Mouse (Mus musculus) testis, postnatal 14 days (tissue): Measurements from ENCODE around the gene Rhog.

Experiments used
- DNase-seq: peaks from one replicate; pipeline ENCODE4 v3.0.0; 2021; ENCODE audit warnings: low spot score

Gene Rhog

GRCm38 (mm10) chr7:102222336-102222735 is 33.5 kb downstream of the Rhog start:
- DNase-seq = no peak

GRCm38 (mm10) chr7:102221899-102222298 is 34.0 kb downstream of the Rhog start:
- DNase-seq = no peak

GRCm38 (mm10) chr7:102211071-102211470 is 44.8 kb downstream of the Rhog start:
- no peak for DNase-seq

- DNase-seq = peak; percentile 98
These were observed 45.8 kb downstream of the Rhog start, which contains the start of the genes Nup98 and Pgap2 for GRCm38 (mm10) chr7:102209756-102210721. Nup98 (minus strand) TSS chr7:102210176. Pgap2 (plus strand) TSS chr7:102210208.

- no peak for DNase-seq
These were observed 47.0 kb downstream of the Rhog start for GRCm38 (mm10) chr7:102208806-102209363.

- no peak for DNase-seq
These were observed 50.2 kb downstream of the Rhog start for GRCm38 (mm10) chr7:102205646-102206045.

GRCm38 (mm10) chr7:102204296-102204857 is 51.5 kb downstream of the Rhog start:
- no peak for DNase-seq

DNA sequence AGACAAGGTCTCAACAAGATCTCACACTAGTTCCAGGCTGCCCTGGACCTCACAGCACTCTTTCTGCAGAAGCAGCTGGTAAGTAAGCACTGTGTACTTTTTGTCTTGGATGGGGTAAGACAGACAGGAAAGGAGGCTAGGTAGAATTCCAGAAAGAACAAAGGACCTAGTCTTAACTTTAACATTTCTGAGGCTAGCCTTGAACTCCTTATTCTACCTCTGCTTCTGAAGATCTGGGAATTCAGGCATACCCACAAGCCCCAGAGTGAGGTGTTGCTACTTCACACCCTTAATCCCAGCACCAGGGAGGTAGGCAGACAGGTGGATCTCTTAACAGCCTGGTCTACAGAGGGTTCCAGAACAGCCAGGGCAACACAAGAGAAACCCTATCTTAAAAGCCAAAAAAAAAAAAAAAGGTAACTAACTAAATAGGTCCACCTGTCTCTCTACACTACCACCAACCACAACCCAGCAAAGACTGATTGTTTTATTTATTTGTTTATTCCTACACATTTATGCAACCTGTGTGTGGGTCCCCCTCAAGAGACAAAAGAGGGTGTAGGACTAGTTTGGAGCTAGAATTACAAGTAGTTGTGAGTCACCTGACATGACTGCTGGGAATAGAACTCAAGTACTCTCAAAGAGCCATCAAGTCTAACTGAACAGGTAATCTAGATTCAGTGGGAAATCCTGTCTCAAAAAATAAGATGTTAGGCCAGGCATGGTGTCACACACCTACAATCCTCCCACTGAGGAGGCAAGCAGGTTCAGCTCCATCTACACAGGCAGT is 54.7 kb downstream of the Rhog start:
- no peak for DNase-seq

DNA sequence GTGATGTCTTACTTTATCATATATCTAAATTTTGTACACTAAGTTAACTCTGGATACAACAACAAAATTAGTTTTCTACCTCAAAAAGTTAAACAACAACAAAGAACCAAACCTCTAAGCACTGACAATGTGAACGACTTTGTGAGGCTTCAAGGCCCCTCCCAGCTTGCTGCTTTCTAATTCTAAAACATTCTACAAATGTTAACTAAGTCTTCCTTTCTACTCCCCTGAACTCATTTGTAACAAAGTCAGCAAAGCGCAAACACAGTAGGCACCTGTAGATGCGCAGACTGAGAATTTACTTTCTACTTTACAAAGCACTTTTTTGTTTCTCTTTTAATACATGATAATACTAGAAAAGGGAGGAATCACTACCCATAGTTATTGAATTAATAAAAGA is 55.3 kb downstream of the Rhog start:
- no peak for DNase-seq

GRCm38 (mm10) chr7:102192356-102192755 is 63.5 kb downstream of the Rhog start:
- DNase-seq = no peak
